Comparison of ENCODE assay signal across 8 mouse cellular contexts in the genomic region with DNA sequence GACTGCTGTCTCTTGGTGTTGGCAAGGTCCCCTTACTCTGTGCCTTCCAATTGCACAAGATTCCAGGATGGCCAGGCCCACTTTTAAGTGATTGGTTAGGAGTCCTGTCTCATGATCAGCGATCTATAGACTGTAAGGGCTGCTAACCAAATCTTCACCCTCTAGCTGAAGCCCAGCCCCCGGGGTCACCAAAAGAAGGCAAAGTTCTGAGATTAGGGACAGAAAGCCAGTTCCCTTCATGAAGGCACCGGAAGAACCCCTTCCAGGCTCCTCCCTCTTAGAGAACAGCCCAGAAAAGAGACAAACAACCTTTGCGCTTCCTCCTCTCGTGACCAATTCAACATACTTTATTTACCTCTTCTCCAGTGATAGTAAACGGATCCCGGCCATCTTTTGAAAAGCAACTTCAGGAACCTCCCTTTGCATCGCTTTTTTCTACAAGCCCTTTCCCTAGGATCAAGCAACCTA. TPM values are rescaled to one million over a fixed set of nuclear protein-coding genes. Genes with fewer than 3 reads are reported as not detected.
DNase-seq lines count a peak whose midpoint lies in the region; ATAC-seq and TF ChIP-seq lines count a peak whose summit lies in the region.

No protein-coding gene starts in this region.

- peak overlapping the region; percentile 95 for H3K9ac ChIP-seq in heart, embryonic 14.5 days (ENCODE audit: low read length)

- no peak for TF ChIP-seq CTCF in cortical plate, adult 2 months (IDR thresholded peaks at IDR 0.05; ENCODE audit: extremely low read depth, insufficient read depth, low read length)

- TF ChIP-seq POLR2A in cortical plate, adult 2 months (IDR thresholded peaks at IDR 0.05; ENCODE audit: extremely low read depth, insufficient read depth, low read length), result no peak

- 4% methylated on average over 8 of the region's 8 CpGs for WGBS in heart, embryonic 14.5 days
- 0% methylated on average over 8 of the region's 8 CpGs for WGBS in macrophage (ENCODE audit: missing documents)

- peaks cover 57% of the 10 kb centered on the region for H3K79me2 ChIP-seq in macrophage (ENCODE audit: inconsistent target)

- peaks cover 18% of the 10 kb centered on the region; the same call in 1 of the 2 replicates for H3K36me3 ChIP-seq in heart, embryonic 14.5 days (ENCODE audit: control insufficient read depth, insufficient read depth, low read length)
- 0 out of 2 replicates have a peak, but pooled peaks cover 6% of the 10 kb centered on the region for H3K36me3 ChIP-seq in macrophage (ENCODE audit: inconsistent target)

- H3K9me3 ChIP-seq in heart, embryonic 14.5 days (ENCODE audit: control insufficient read depth, low read length), result 0 out of 2 replicates have a peak, but pooled peaks cover 2% of the 10 kb centered on the region

- intact Hi-C loops in gastrocnemius, postnatal 14 days (cut with DNase I; ENCODE audit: low total_unique reads), result no loop called here

- peaks cover 10% of the 10 kb centered on the region for H3K4me1 ChIP-seq in cortical plate, adult 2 months (ENCODE audit: control insufficient read depth, insufficient read depth, low read length)
- peaks cover 9 to 30% of the 10 kb centered on the region in 2 experiments for H3K4me1 ChIP-seq in heart, embryonic 14.5 days (ENCODE audit: control insufficient read depth in 2 of 2, insufficient read depth in 2 of 2, low read length in 2 of 2)

- ATAC-seq in heart, embryonic 14.5 days (ENCODE audit: insufficient number of reproducible peaks, insufficient read depth, low FRiP score, low read depth), result no peak

- peak overlapping the region; percentile 79 for H3K4me3 ChIP-seq in cortical plate, adult 2 months (ENCODE audit: insufficient read depth, low read length)
- H3K4me3 ChIP-seq in heart, embryonic 14.5 days (ENCODE audit: control insufficient read depth in 1 of 2, insufficient read depth in 1 of 2, low read depth in 1 of 2, low read length in 2 of 2), result peak overlapping the region; percentile 91 to 99
- peak overlapping the region; percentile 93 for H3K4me3 ChIP-seq in macrophage (ENCODE audit: inconsistent target)

- DNase-seq in gastrocnemius, postnatal 14 days, result peak; percentile 11
- no peak for DNase-seq in gastrocnemius, adult 8-10 months (ENCODE audit: low spot score in 2 of 2)
- peak; percentile 45 for DNase-seq in kidney, postnatal 10 days
- DNase-seq in spleen, adult 12 weeks (ENCODE audit: low spot score), result peak; percentile 45
- no peak for DNase-seq in layer of hippocampus, postnatal 36 days

- peak overlapping the region; percentile 95 for H3K4me2 ChIP-seq in heart, embryonic 14.5 days (ENCODE audit: low read length)

- 0 out of 2 replicates have a peak overlapping the region, but pooled peaks have one; percentile 20 for H3K27ac ChIP-seq in cortical plate, adult 2 months (ENCODE audit: insufficient read depth, low read length)
- H3K27ac ChIP-seq in heart, embryonic 14.5 days (replicated peaks in 1 of 2; ENCODE audit: control insufficient read depth in 1 of 2, insufficient read depth in 1 of 2, low read depth in 2 of 2, low read length in 2 of 2), result peak overlapping the region; percentile 46 to 75; a peak in 3 of 4 replicates
- H3K27ac ChIP-seq in macrophage, result peak overlapping the region; percentile 81

- H3K27me3 ChIP-seq in heart, embryonic 14.5 days (ENCODE audit: control insufficient read depth, insufficient read depth, low read length), result no peaks in the 10 kb centered on the region

RNA-seq across cellular contexts. Expression of a gene that starts 1.0 kb away (rescaled TPM):
- 10 to 100 TPM; 86.6 to 88.9 TPM for total RNA-seq in gastrocnemius, postnatal 14 days (2021)
- total RNA-seq in gastrocnemius, adult 8-10 months (2022), result 100 to 1,000 TPM; 154 to 242 (median 183) TPM
- 25.6 and 27.6 TPM in 2 replicates for polyA plus RNA-seq in cortical plate, adult 2 months (2012; rRNA removed)
- polyA plus RNA-seq in heart, embryonic 14.5 days (2014; fragmentation: Nextera tagmentation; extraction: Ambion mirVana), result 36.6 and 36.9 TPM in 2 replicates
- 10 to 100 TPM in 15 of 26 experiments, 1 to 10 TPM in 11; 2.9 to 45.4 (median 13.6) TPM for total RNA-seq in macrophage (2018; cell fraction: chromatin; rRNA removed)
- total RNA-seq in macrophage (2018; cell fraction: cytosol; rRNA removed), result 100 to 1,000 TPM in 1 of 26 experiments, 10 to 100 TPM in 25; 25.7 to 101 (median 38.0) TPM
- 10 to 100 TPM; 15.5 to 91.4 (median 29.0) TPM for total RNA-seq in macrophage (2018; cell fraction: nucleus; rRNA removed)
- polyA plus RNA-seq in macrophage (2018), result 33.2 to 68.3 TPM (median 40.1 TPM) in 3 replicates
- total RNA-seq in layer of hippocampus, postnatal 36 days (2021), result 10 to 100 TPM; 56.1 to 56.8 TPM

RNA-seq across cellular contexts. Expression of a gene that starts 24.1 kb away (rescaled TPM):
- 10 to 100 TPM; 79.9 to 82.2 TPM for total RNA-seq in gastrocnemius, postnatal 14 days (2021)
- 100 to 1,000 TPM; 151 to 195 (median 168) TPM for total RNA-seq in gastrocnemius, adult 8-10 months (2022)
- polyA plus RNA-seq in cortical plate, adult 2 months (2012; rRNA removed), result 21.1 and 22.8 TPM in 2 replicates
- 10.5 and 13.3 TPM in 2 replicates for polyA plus RNA-seq in heart, embryonic 14.5 days (2014; fragmentation: Nextera tagmentation; extraction: Ambion mirVana)
- total RNA-seq in macrophage (2018; cell fraction: chromatin; rRNA removed), result 1 to 10 TPM in 13 of 26 experiments, under 1 TPM in 7, not detected in 6; 0.31 to 2.4 (median 1.1) TPM
- total RNA-seq in macrophage (2018; cell fraction: cytosol; rRNA removed), result 1 to 10 TPM; 2.8 to 6.3 (median 4.0) TPM
- total RNA-seq in macrophage (2018; cell fraction: nucleus; rRNA removed), result 1 to 10 TPM in 23 of 26 experiments, under 1 TPM in 3; 0.58 to 4.5 (median 2.0) TPM
- 4.4 to 7.4 TPM (median 5.7 TPM) in 3 replicates for polyA plus RNA-seq in macrophage (2018)
- 10 to 100 TPM; 21.2 to 24.1 TPM for total RNA-seq in layer of hippocampus, postnatal 36 days (2021)

RNA-seq across cellular contexts. Expression of a gene that starts 33.7 kb away (rescaled TPM):
- total RNA-seq in gastrocnemius, postnatal 14 days (2021), result under 1 TPM in 1 of 2 experiments, not detected in 1; 0.10 TPM
- total RNA-seq in gastrocnemius, adult 8-10 months (2022), result under 1 TPM in 3 of 4 experiments, not detected in 1; 0.12 to 0.24 (median 0.13) TPM
- 0.75 and 0.81 TPM in 2 replicates for polyA plus RNA-seq in cortical plate, adult 2 months (2012; rRNA removed)
- 0.12 and 0.15 TPM in 2 replicates for polyA plus RNA-seq in heart, embryonic 14.5 days (2014; fragmentation: Nextera tagmentation; extraction: Ambion mirVana)
- total RNA-seq in macrophage (2018; cell fraction: chromatin; rRNA removed), result not detected
- total RNA-seq in macrophage (2018; cell fraction: cytosol; rRNA removed), result under 1 TPM in 5 of 26 experiments, not detected in 21; 0.07 to 0.15 (median 0.13) TPM
- total RNA-seq in macrophage (2018; cell fraction: nucleus; rRNA removed), result not detected
- not detected in 3 replicates for polyA plus RNA-seq in macrophage (2018)
- under 1 TPM in 1 of 2 experiments, not detected in 1; 0.22 TPM for total RNA-seq in layer of hippocampus, postnatal 36 days (2021)

Comparison
In these comparisons a context has a peak if more than half of its experiments do, and no peak if none do; other contexts are left out.
1. DNase-seq: peak in gastrocnemius, postnatal 14 days (single experiment), kidney, postnatal 10 days (single experiment) and spleen, adult 12 weeks (single experiment); none in gastrocnemius, adult 8-10 months (0 of 2) and layer of hippocampus, postnatal 36 days (0 of 2).
2. H3K27ac ChIP-seq: peak in every context shown above with its lines; median percentile 81 in macrophage; 60 in heart, embryonic 14.5 days; 20 in cortical plate, adult 2 months.
3. Peak in every context shown above with its lines, with median percentiles within 50 percentile points of each other: H3K4me3 ChIP-seq.